Mouse (Mus musculus): ENCODE measurements around the gene Tti1. TPM values are rescaled to one million over a fixed set of nuclear protein-coding genes. Genes with fewer than 3 reads are reported as not detected.

Tti1 gene
- polyA plus RNA-seq, 1 experiment from 2014 or later = 7.0 TPM

GRCm38 (mm10) chr2:158037571-158037970 lies 9.3 kb upstream of the Tti1 start:
- ATAC-seq (ENCODE audit: low FRiP score, low TSS enrichment) (no peak), DNase-seq (ENCODE audit: low spot score) (no peak)
- H3K27ac ChIP-seq (replicated peaks) = no peak overlapping the region
- H3K27me3 ChIP-seq (ENCODE audit: control insufficient read depth, insufficient read depth, low read length) = no peaks in the 10 kb centered on the region
- no peak overlapping the region for H3K9ac ChIP-seq (ENCODE audit: low read length)
- H3K9me3 ChIP-seq (ENCODE audit: control insufficient read depth, low read length) = no peaks in the 10 kb centered on the region
- H3K36me3 ChIP-seq (ENCODE audit: control insufficient read depth, insufficient read depth, low read length) = peaks cover 10% of the 10 kb centered on the region; the same call in 1 of the 2 replicates
- TF ChIP-seq CTCF (IDR thresholded peaks at IDR 0.05; ENCODE audit: low read depth) = no peak
- no peak for TF ChIP-seq EP300 (optimal IDR thresholded peaks at IDR 0.05)
- 95% methylated on average over 1 of the region's 1 CpGs for WGBS
- H3K4me2 ChIP-seq (replicated peaks; ENCODE audit: low read depth) = no peak overlapping the region
- no peak overlapping the region for H3K4me3 ChIP-seq (ENCODE audit: low read depth, low read length)
- no peaks in the 10 kb centered on the region for H3K4me1 ChIP-seq (replicated peaks; ENCODE audit: control insufficient read depth, insufficient read depth)

DNA sequence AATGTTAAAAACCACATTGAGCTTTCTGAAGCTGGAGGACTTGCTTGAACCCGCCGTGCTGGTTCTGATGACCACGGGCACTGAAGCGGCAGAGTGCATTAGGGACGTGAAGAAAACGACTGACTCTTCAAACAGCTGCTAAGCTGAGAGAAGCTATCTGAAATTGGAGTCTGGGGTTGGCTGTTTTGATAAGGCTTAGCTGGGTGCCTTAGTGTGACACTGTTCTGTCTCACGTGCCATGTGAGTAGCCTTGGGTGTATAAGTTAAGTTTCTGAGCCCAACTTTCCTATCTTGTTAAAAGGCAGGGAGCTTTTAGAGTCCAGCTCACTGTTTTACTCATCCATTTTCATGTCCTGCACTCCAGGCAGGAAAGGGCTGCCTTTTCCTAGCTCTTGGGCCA lies 8.7 kb upstream of the Tti1 start:
- TF ChIP-seq EP300 (optimal IDR thresholded peaks at IDR 0.05) = no peak
- Histone ChIP-seq H3K4me1 (replicated peaks; ENCODE audit: control insufficient read depth, insufficient read depth) (no peaks in the 10 kb centered on the region), H3K4me3 (ENCODE audit: low read depth, low read length) (no peak overlapping the region), H3K9ac (ENCODE audit: low read length) (no peak overlapping the region), H3K27ac (replicated peaks) (no peak overlapping the region), H3K4me2 (replicated peaks; ENCODE audit: low read depth) (no peak overlapping the region), H3K9me3 (ENCODE audit: control insufficient read depth, low read length) (no peaks in the 10 kb centered on the region), H3K27me3 (ENCODE audit: control insufficient read depth, insufficient read depth, low read length) (no peaks in the 10 kb centered on the region), H3K36me3 (ENCODE audit: control insufficient read depth, insufficient read depth, low read length) (peaks cover 7% of the 10 kb centered on the region; the same call in 1 of the 2 replicates)
- DNase-seq (ENCODE audit: low spot score) (no peak), ATAC-seq (ENCODE audit: low FRiP score, low TSS enrichment) (no peak)
- 78% methylated on average over 7 of the region's 7 CpGs for WGBS

GRCm38 (mm10) chr2:158036408-158036807 lies 8.2 kb upstream of the Tti1 start:
- Histone ChIP-seq H3K4me1 (replicated peaks; ENCODE audit: control insufficient read depth, insufficient read depth) (no peaks in the 10 kb centered on the region), H3K4me2 (replicated peaks; ENCODE audit: low read depth) (no peak overlapping the region), H3K9ac (ENCODE audit: low read length) (no peak overlapping the region), H3K27ac (replicated peaks) (no peak overlapping the region), H3K9me3 (ENCODE audit: control insufficient read depth, low read length) (no peaks in the 10 kb centered on the region), H3K4me3 (ENCODE audit: low read depth, low read length) (no peak overlapping the region), H3K36me3 (ENCODE audit: control insufficient read depth, insufficient read depth, low read length) (peaks cover 7% of the 10 kb centered on the region; the same call in 1 of the 2 replicates), H3K27me3 (ENCODE audit: control insufficient read depth, insufficient read depth, low read length) (no peaks in the 10 kb centered on the region)
- 79% methylated on average over 6 of the region's 6 CpGs for WGBS
- TF ChIP-seq CTCF (IDR thresholded peaks at IDR 0.05; ENCODE audit: low read depth) (no peak), EP300 (optimal IDR thresholded peaks at IDR 0.05) (no peak)
- ATAC-seq (ENCODE audit: low FRiP score, low TSS enrichment) (no peak), DNase-seq (ENCODE audit: low spot score) (no peak)

- Histone ChIP-seq H3K36me3 (ENCODE audit: control insufficient read depth, insufficient read depth, low read length) (peaks cover 7% of the 10 kb centered on the region; the same call in 1 of the 2 replicates), H3K9ac (ENCODE audit: low read length) (no peak overlapping the region), H3K27ac (replicated peaks) (no peak overlapping the region), H3K4me2 (replicated peaks; ENCODE audit: low read depth) (no peak overlapping the region), H3K4me1 (replicated peaks; ENCODE audit: control insufficient read depth, insufficient read depth) (no peaks in the 10 kb centered on the region), H3K4me3 (ENCODE audit: low read depth, low read length) (no peak overlapping the region), H3K9me3 (ENCODE audit: control insufficient read depth, low read length) (no peaks in the 10 kb centered on the region), H3K27me3 (ENCODE audit: control insufficient read depth, insufficient read depth, low read length) (no peaks in the 10 kb centered on the region)
- no peak for ATAC-seq (ENCODE audit: low FRiP score, low TSS enrichment)
- no peak for DNase-seq (ENCODE audit: low spot score)
- WGBS = 82% methylated on average over 2 of the region's 2 CpGs
- TF ChIP-seq EP300 (optimal IDR thresholded peaks at IDR 0.05) (no peak), CTCF (IDR thresholded peaks at IDR 0.05; ENCODE audit: low read depth) (no peak)
Measured at GRCm38 (mm10) chr2:158035813-158036212, 7.6 kb upstream of the Tti1 start.

- Histone ChIP-seq H3K4me3 (ENCODE audit: low read depth, low read length) (peak overlapping the region; percentile 81; the same call in 1 of the 2 replicates), H3K4me2 (replicated peaks; ENCODE audit: low read depth) (peak overlapping the region; percentile 70), H3K9me3 (ENCODE audit: control insufficient read depth, low read length) (no peaks in the 10 kb centered on the region), H3K9ac (ENCODE audit: low read length) (no peak overlapping the region), H3K4me1 (replicated peaks; ENCODE audit: control insufficient read depth, insufficient read depth) (peaks cover 3% of the 10 kb centered on the region; the same call in 1 of the 2 replicates), H3K27me3 (ENCODE audit: control insufficient read depth, insufficient read depth, low read length) (no peaks in the 10 kb centered on the region), H3K36me3 (ENCODE audit: control insufficient read depth, insufficient read depth, low read length) (no peaks in the 10 kb centered on the region), H3K27ac (replicated peaks) (no peak overlapping the region)
- DNase-seq (ENCODE audit: low spot score) = peak; percentile 51
- TF ChIP-seq EP300 (optimal IDR thresholded peaks at IDR 0.05) = no peak
- ATAC-seq (ENCODE audit: low FRiP score, low TSS enrichment) = peak; percentile 66
- WGBS = 48% methylated on average over 7 of the region's 7 CpGs
Measured at GRCm38 (mm10) chr2:158030007-158030406, 1.8 kb upstream of the Tti1 start.

DNA sequence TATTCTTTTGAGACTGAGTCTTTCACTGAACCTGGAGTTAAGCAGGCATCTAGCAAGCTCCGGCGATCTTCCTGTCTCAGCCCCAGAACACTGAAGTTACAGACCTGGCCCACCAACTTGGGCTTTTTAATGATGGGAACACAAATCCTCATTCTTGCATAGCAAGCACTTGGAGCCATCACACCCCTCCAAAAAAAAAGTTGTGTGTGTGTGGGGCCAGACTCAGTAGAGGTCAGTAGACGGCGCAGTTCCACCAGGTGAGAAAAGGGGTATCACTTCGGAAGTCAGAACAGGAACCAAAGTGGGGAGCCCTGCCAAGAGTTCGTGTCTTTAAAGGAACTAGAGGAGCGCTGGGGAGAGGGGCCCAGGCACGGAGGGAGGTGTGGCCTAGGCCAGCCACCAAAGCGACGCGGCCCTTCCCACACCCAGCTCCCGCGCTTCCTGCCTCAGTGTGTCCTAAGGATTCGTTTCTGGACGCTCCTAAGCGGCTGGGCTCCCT lies 329 bp downstream of the Tti1 start:
- Histone ChIP-seq H3K4me1 (replicated peaks; ENCODE audit: control insufficient read depth, insufficient read depth) (peaks cover 3% of the 10 kb centered on the region; the same call in 1 of the 2 replicates), H3K4me2 (replicated peaks; ENCODE audit: low read depth) (peak overlapping the region; percentile 70), H3K27ac (replicated peaks) (peak overlapping the region; percentile 95), H3K27me3 (ENCODE audit: control insufficient read depth, insufficient read depth, low read length) (no peaks in the 10 kb centered on the region), H3K9me3 (ENCODE audit: control insufficient read depth, low read length) (no peaks in the 10 kb centered on the region), H3K36me3 (ENCODE audit: control insufficient read depth, insufficient read depth, low read length) (no peaks in the 10 kb centered on the region), H3K4me3 (ENCODE audit: low read depth, low read length) (peak overlapping the region; percentile 81), H3K9ac (ENCODE audit: low read length) (peak overlapping the region; percentile 93)
- no peak for DNase-seq (ENCODE audit: low spot score)
- under 1% methylated on average over 16 of the region's 16 CpGs for whole genome bisulfite sequencing
- no peak for ATAC-seq (ENCODE audit: low FRiP score, low TSS enrichment)
- peak; percentile 48 for TF ChIP-seq CTCF (IDR thresholded peaks at IDR 0.05; ENCODE audit: low read depth)
- no peak for TF ChIP-seq EP300 (optimal IDR thresholded peaks at IDR 0.05)
